Mouse (Mus musculus) ES-Bruce4 (cell line): ENCODE results near the gene Ccdc40. TPM values are rescaled to one million over a fixed set of nuclear protein-coding genes. Genes with fewer than 3 reads are reported as not detected.

Experiments
- H3K27ac ChIP-seq: 2 replicates; pipeline ENCODE4 v1.5.1; 2012; ENCODE audit warnings: low read length, inconsistent platforms; ENCODE audit not compliant: insufficient read depth
- H3K27me3 ChIP-seq: 2 replicates; pipeline ENCODE4 v1.6.1; 2012; ENCODE audit warnings: mild to moderate bottlenecking, low read length, inconsistent platforms; ENCODE audit not compliant: control insufficient read depth, poor library complexity, insufficient read depth, severe bottlenecking
- H3K36me3 ChIP-seq: 2 replicates; pipeline ENCODE4 v1.6.1; 2012; ENCODE audit warnings: inconsistent platforms, mild to moderate bottlenecking, low read length, moderate library complexity; ENCODE audit not compliant: control insufficient read depth, poor library complexity, insufficient read depth, severe bottlenecking
- H3K4me1 ChIP-seq: one replicate; pipeline ENCODE4 v1.8.1; 2011; ENCODE audit warnings: low read length; ENCODE audit not compliant: control insufficient read depth, insufficient read depth
- H3K4me3 ChIP-seq: 2 replicates; pipeline ENCODE4 v1.5.1; 2011; ENCODE audit warnings: low read depth, mild to moderate bottlenecking, low read length
- H3K9ac ChIP-seq: 2 replicates; pipeline ENCODE4 v1.6.1; 2012; ENCODE audit warnings: low read depth, mild to moderate bottlenecking, inconsistent platforms; ENCODE audit not compliant: poor library complexity, severe bottlenecking
- H3K9me3 ChIP-seq: replicated peaks from 2 replicates; pipeline ENCODE4 v1.6.1; 2012; ENCODE audit warnings: mild to moderate bottlenecking, low read length, inconsistent platforms; ENCODE audit not compliant: control insufficient read depth, poor library complexity, insufficient read depth, severe bottlenecking
- CTCF ChIP-seq: IDR thresholded peaks from one replicate; pipeline ENCODE4 v1.8.1; 2011; ENCODE audit warnings: low read depth, low read length
- EP300 ChIP-seq: IDR thresholded peaks from 2 replicates; pipeline ENCODE4 v1.6.1; 2011; ENCODE audit warnings: low read depth, low read length; ENCODE audit not compliant: insufficient read depth
- POLR2A ChIP-seq: IDR thresholded peaks from one replicate; pipeline ENCODE4 v1.8.1; 2011; ENCODE audit warnings: low read length; ENCODE audit not compliant: insufficient read depth
- polyA plus RNA-seq: library from polyadenylated mRNA; stranded (reverse); fragments of >200 nt; gene quantifications from 2 replicates; pipeline ENCODE4 v1.2.4, GENCODE M21; 2011; ENCODE audit warnings: low read depth; ENCODE audit not compliant: missing spikeins, insufficient read depth, insufficient read length

Ccdc40 gene
- polyA plus RNA-seq, 1 experiment: 4.1 TPM

GRCm38 (mm10) chr11:119205738-119206137 lies 22.6 kb upstream of the Ccdc40 start:
- H3K9me3 ChIP-seq: no peaks in the 10 kb centered on the region
- no peak overlapping the region for H3K27ac ChIP-seq
- H3K9ac ChIP-seq: no peak overlapping the region
- no peaks in the 10 kb centered on the region for H3K27me3 ChIP-seq
- H3K4me3 ChIP-seq: no peak overlapping the region
- H3K36me3 ChIP-seq: no peaks in the 10 kb centered on the region
- TF ChIP-seq CTCF: peak; percentile 63
- TF ChIP-seq EP300: no peak
- no peaks in the 10 kb centered on the region for H3K4me1 ChIP-seq

- H3K4me1 ChIP-seq: no peaks in the 10 kb centered on the region
- no peaks in the 10 kb centered on the region for H3K9me3 ChIP-seq
- H3K27me3 ChIP-seq: no peaks in the 10 kb centered on the region
- H3K9ac ChIP-seq: no peak overlapping the region
- H3K4me3 ChIP-seq: no peak overlapping the region
- no peak overlapping the region for H3K27ac ChIP-seq
- no peaks in the 10 kb centered on the region for H3K36me3 ChIP-seq
- TF ChIP-seq POLR2A (no peak), CTCF (peak; percentile 92), EP300 (no peak)
Measured at GRCm38 (mm10) chr11:119206562-119206961, 21.8 kb upstream of the Ccdc40 start.

DNA sequence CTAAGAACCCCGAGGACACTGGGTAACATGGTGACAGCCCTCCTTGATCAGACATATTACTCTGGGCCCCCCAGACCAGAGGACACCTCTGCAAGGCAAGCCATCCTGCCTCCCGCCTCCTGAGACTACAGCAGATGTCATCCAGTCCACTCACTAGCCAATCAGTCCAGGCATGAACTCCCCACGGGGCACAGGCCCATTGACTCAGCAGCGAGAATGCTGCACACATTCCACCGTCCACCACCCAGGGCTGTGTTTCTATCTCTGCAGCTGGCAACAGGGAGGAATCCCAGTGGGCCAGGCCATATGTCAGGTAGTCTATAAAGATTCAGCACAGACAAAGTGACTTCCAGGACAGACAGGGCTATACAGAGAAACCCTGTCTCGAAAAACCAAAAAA lies 20.4 kb upstream of the Ccdc40 start:
- peaks cover under 1% of the 10 kb centered on the region for H3K4me1 ChIP-seq
- H3K9ac ChIP-seq: no peak overlapping the region
- no peaks in the 10 kb centered on the region for H3K27me3 ChIP-seq
- no peaks in the 10 kb centered on the region for H3K9me3 ChIP-seq
- no peak overlapping the region for H3K4me3 ChIP-seq
- H3K27ac ChIP-seq: no peak overlapping the region
- TF ChIP-seq POLR2A (no peak), CTCF (no peak), EP300 (no peak)
- no peaks in the 10 kb centered on the region for H3K36me3 ChIP-seq

GRCm38 (mm10) chr11:119208870-119209370 lies 19.5 kb upstream of the Ccdc40 start:
- no peak overlapping the region for H3K9ac ChIP-seq
- H3K36me3 ChIP-seq: no peaks in the 10 kb centered on the region
- no peaks in the 10 kb centered on the region for H3K9me3 ChIP-seq
- H3K27me3 ChIP-seq: no peaks in the 10 kb centered on the region
- H3K4me3 ChIP-seq: peak overlapping the region; percentile 9; the same call in 1 of the 2 replicates
- H3K27ac ChIP-seq: no peak overlapping the region
- H3K4me1 ChIP-seq: peaks cover 2% of the 10 kb centered on the region
- no peak for TF ChIP-seq EP300
- TF ChIP-seq POLR2A: no peak
- no peak for TF ChIP-seq CTCF

DNA sequence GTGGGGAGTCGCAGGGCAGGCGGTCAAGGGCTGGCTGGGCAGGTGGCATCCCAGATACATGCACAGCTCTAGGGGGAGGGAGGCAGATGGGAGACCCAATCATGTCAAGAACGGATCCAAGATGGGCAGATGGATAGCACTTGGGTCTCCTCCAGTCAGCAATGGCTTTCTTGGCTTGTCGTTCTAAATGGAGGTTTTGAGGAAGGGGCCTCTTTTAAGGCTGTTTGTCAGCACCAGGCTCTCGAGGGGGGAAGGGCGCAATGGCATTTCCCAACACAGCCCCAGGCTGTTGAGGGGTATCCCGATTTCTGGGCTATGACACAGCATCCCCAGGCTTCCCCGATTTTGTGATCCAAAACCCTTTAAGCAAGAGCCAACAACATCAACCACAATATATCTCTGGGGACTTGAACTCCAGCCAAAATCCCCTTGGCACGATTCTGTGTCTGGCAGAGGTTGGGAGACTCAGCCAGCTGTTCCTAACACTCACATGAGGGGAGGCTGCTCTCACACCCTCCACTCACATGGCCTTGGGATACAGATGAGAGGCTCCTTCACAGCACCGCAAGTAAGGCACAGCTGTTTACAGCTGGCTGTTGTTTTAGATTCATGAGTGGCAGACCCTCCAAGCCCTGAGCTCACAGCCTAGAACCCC lies 18.9 kb upstream of the Ccdc40 start:
- TF ChIP-seq EP300 (no peak), CTCF (no peak), POLR2A (no peak)
- H3K4me1 ChIP-seq: peaks cover 5% of the 10 kb centered on the region
- H3K27me3 ChIP-seq: no peaks in the 10 kb centered on the region
- H3K4me3 ChIP-seq: 0 out of 2 replicates have a peak overlapping the region, but pooled peaks have one; percentile 15
- H3K9ac ChIP-seq: 0 out of 2 replicates have a peak overlapping the region, but pooled peaks have one; percentile 10
- no peak overlapping the region for H3K27ac ChIP-seq
- H3K9me3 ChIP-seq: no peaks in the 10 kb centered on the region
- H3K36me3 ChIP-seq: no peaks in the 10 kb centered on the region

GRCm38 (mm10) chr11:119210321-119211100 lies 17.9 kb upstream of the Ccdc40 start:
- no peak for TF ChIP-seq CTCF
- H3K27me3 ChIP-seq: no peaks in the 10 kb centered on the region
- peaks cover 6% of the 10 kb centered on the region for H3K4me1 ChIP-seq
- H3K36me3 ChIP-seq: no peaks in the 10 kb centered on the region
- peak overlapping the region; percentile 27 for H3K4me3 ChIP-seq
- H3K27ac ChIP-seq: no peak overlapping the region
- H3K9me3 ChIP-seq: no peaks in the 10 kb centered on the region
- H3K9ac ChIP-seq: peak overlapping the region; percentile 10
